Mouse (Mus musculus) CD8-positive naive resting alpha-beta T cell, adult 2 months (primary cell): ENCODE measurements around the gene Timp3.

Experiments
- DNase-seq, 2 experiments: peaks; one replicate each; pipeline ENCODE4 v3.0.0; 2022; ENCODE audit warnings: low read depth in 2 of 2, low spot score in 2 of 2

Timp3 gene

DNA sequence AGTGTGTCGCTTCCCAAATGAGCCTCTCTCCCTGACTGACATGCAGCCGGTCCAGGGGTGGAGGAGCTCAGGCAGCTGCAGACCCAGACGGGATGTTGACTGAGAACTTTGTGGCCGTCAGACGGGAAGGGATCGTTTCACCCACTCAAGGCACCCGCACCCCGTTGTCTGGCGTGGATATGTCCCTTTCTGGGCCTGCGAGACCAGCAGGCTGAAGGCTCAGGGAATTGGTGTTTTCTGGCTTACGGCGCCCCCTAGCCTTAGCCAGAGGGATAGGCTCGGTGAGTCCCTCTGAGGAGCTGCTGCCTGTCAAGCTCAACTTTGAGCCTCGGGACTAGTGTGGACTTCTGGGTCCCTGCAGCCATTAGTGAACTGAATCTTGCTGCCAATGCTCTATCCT is 4.1 kb upstream of the Timp3 start:
- DNase-seq, result peak in 1 of 2 experiments; percentile 5

DNA sequence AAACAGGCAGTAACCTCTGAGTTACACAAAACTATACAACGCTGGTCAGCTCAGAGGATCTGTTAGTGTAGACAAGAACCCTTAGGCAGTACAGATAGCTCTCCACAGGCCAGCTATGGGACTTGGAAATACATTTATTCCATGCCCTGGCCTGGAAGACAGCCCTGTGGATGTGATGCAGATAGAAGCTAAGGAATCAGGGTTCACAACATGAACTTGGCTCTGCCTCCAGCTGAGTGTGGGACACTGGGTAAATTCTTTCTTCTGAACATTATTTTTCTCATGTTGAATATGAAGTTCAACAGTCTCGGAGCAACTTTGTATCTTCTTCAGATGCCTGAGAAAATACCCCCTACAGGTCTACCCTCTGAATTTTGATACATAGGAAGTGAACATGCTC is 2.9 kb upstream of the Timp3 start:
- DNase-seq, result no peak

GRCm38 (mm10) chr10:86298326-86298725 is 1.8 kb upstream of the Timp3 start:
- no peak for DNase-seq

DNA sequence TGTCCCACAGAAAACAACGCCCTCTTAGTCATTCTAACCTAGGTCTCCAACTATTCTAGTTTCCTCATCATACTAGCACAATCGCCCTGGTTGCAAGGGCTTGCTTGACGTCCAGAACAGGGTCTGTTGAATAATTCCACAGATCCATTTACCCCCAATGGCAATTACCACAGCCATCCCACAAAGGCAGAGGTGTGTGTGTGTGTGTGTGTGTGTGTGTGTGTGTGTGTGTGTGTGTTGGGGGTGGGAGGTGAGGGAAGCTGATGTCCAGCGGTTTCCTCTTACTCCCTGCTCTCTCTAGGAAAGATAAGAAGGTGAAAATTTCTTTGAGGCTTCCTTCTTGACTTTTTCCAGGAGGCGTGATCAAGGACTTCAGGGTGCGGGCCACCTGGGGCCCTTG is 377 bp upstream of the Timp3 start:
- no peak for DNase-seq

GRCm38 (mm10) chr10:86301117-86301490 is 932 bp downstream of the Timp3 start:
- no peak for DNase-seq

- no peak for DNase-seq
Observed at GRCm38 (mm10) chr10:86301593-86302317, 1.6 kb downstream of the Timp3 start.

- no peak for DNase-seq
Observed at GRCm38 (mm10) chr10:86302318-86302648, 2.1 kb downstream of the Timp3 start.

GRCm38 (mm10) chr10:86302761-86303494 is 2.8 kb downstream of the Timp3 start:
- no peak for DNase-seq

GRCm38 (mm10) chr10:86303495-86303876 is 3.3 kb downstream of the Timp3 start:
- DNase-seq, result no peak

DNA sequence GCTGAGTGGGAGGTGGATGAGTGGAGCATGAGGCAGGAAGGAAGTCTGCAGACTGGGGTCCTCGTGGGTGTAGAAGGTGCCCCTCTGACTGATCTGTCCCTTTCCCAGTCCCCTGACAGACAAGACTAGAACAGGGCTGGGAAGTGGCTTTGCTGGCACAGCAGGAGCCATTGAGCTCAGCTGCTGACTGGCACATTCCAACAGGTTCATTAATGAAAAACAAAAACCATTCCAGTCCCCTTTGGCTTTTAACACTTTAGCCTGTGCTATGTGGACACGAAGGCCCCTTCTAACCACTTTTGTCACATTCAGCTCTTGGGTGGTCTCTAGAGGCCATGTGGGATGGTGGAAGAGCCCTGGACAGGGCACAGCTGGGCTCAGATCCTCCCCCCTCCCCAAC is 4.4 kb downstream of the Timp3 start:
- DNase-seq, result no peak

- no peak for DNase-seq
Observed at GRCm38 (mm10) chr10:86307235-86307634, 7.1 kb downstream of the Timp3 start.

DNA sequence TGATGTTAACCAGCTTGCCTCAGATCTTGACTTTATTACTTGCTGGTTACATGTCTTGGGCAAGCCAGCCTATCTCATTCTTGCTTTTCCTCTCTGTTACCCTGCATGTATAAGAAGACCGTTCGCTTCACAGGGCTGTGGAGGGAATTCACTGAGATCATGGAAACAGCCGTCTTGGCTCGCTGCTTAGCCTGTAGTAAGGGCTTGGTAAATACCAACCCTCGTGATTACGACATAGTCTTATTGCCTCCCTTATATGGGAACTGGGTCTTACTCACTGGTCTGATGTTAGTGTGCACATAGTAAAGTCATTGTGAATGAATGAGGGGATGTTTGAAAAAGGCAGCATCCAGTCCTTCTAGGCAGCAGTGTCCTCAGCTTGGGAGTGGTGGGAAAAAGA is 10.4 kb downstream of the Timp3 start:
- DNase-seq, result no peak

DNA sequence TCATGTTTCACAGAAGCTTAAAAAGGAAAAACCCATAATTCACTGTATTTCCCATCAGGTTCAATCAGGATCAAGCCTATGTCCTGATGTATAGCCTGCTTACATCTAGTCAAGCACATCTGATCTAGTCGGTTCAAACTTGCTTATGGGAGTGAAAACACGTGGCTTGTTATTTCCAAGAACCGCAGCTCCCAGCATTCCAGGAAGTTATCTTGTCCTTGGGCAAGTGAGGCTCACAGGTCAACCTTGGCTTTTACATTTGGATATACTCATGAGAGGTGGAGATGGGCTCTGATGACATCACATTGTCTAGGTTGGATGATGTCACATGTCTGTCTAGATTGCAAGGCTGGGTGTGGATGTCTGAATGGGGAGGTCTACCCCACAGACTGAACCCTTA is 12.8 kb downstream of the Timp3 start:
- no peak for DNase-seq

GRCm38 (mm10) chr10:86313448-86313847 is 13.3 kb downstream of the Timp3 start:
- DNase-seq, result no peak

DNA sequence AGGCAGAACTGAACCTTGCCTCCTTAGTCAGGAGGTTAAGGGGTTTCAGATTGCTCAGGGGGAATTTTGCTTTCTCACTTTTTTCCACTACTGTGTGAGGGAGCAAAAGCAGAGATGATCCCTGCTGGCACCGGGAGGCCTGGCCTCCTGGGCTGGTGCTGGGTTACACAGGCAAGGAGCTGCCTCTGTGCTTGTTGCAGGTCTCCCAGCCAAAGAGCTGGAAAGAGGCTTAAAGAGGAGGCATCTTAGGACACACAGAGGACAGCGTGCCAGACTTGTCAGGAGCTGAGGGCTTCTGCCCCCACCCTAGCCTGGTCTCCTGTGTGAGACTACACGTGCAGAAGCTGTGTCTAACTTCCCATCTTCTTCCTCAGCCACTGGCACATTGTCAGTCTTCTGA is 15.3 kb downstream of the Timp3 start:
- DNase-seq, result no peak

GRCm38 (mm10) chr10:86317633-86318032 is 17.5 kb downstream of the Timp3 start:
- no peak for DNase-seq

GRCm38 (mm10) chr10:86318552-86319140 is 18.5 kb downstream of the Timp3 start:
- DNase-seq, result no peak

GRCm38 (mm10) chr10:86319526-86319925 is 19.4 kb downstream of the Timp3 start:
- DNase-seq, result no peak

DNA sequence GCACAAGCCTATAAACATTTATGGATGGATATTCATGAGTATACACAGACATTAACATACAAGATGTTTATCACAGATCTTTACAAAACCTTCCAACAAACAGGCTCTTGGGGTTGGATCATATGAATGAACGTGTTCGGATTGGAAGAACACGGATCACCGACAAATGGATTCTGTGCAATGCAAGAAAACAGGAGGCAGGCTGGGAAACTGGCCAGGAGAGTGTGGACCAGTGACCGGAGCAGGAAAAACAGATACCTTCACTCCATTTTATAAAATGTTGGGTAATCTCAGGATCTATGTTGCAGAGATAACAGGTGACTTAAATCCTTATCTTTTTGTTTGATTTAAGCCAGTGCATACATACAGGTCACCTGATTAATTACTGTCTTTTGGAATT is 20.0 kb downstream of the Timp3 start:
- DNase-seq, result no peak

DNA sequence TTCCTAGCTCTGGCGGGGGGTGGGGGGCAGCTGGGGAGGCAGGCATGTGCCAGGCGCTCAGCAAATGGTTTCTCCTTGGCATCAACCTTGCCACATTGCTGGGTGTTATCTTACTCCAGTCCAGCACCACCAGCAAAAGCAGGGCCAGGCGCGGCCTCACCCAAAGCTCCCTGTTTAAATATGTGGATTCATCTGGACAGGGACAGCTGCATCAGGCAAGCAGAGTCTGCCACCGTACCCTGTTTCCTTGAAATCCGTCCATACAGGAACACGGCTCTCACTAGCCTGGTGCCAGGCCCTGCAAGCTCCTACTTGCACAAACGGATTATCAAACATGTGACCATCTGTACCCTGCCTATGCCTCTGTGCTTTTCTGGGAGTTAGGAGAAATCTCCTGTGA is 21.0 kb downstream of the Timp3 start:
- no peak for DNase-seq

DNA sequence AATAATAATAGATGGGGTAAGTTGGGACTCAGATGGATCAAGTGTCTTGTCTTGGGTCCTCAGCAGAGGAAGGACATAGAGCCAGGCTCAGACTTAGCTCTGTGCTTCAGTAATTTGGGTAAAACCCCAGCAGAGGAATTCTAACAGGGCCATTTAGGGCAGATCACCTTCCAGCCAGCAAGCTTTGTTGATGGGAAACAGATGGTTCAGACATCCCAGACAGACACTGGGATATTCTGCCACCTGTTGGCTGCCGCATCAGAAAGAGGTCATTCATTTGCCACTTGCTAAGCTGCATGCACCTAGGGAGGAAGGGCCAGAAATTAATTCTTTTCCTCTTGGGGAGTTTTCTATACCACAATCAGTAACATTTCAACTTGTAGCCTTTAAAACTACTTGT is 21.8 kb downstream of the Timp3 start:
- no peak for DNase-seq

- no peak for DNase-seq
Observed at GRCm38 (mm10) chr10:86323275-86323994, 23.3 kb downstream of the Timp3 start.
